Mouse (Mus musculus): ENCODE measurements at regions not wholly inside any gene's neighbourhood (a gene's known extent, or its start where the extent isn't known, plus 50 kb on each side); places are given as distances from the start of the nearest gene placed in this dataset.

- intact Hi-C loops (cut with DNase I): no loop called here
- DNase-seq (ENCODE audit: low spot score in 2 of 2): no peak
These were observed 355.4 kb downstream of the 4930474N05Rik start for GRCm38 (mm10) chr14:36450126-36450525.

GRCm38 (mm10) chr14:36414656-36415273 is 320.0 kb downstream of the 4930474N05Rik start:
- DNase-seq (ENCODE audit: low spot score in 2 of 2): no peak
- intact Hi-C loops (cut with DNase I): no loop called here

GRCm38 (mm10) chr14:36414180-36414579 is 319.5 kb downstream of the 4930474N05Rik start:
- DNase-seq (ENCODE audit: low spot score in 2 of 2): no peak
- intact Hi-C loops (cut with DNase I): no loop called here

Measured in left cerebral cortex, postnatal 36 days (tissue).